Mouse (Mus musculus): ENCODE results near the gene Stk36.

The Stk36 gene

GRCm38 (mm10) chr1:74665153-74665552 lies 63.9 kb downstream of the Stk36 start:
- DNase-seq (ENCODE audit: extremely low read depth, low read depth): no peak

GRCm38 (mm10) chr1:74668371-74668770 lies 67.1 kb downstream of the Stk36 start:
- no peak for DNase-seq (ENCODE audit: extremely low read depth, low read depth)

DNA sequence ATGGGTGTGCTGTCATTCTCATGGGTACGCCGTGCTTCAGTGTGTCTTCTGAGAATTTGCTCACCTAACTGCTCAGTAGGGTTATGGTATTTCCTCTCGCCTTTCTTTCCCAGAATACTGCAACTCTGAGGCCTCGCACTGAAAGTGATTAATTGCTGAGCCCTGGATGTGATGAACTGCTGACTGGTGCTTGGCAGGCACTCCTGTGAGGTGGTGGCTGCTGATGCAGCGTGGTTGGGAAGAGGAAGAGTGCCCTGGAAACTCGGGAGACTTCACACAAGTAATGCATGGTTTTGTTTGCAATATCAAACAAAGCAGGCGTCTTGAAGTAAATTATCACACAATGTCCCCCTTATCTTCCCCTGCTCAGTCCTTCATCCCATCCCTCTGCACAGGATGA lies 71.5 kb downstream of the Stk36 start:
- no peak for DNase-seq (ENCODE audit: extremely low read depth, low read depth)

DNA sequence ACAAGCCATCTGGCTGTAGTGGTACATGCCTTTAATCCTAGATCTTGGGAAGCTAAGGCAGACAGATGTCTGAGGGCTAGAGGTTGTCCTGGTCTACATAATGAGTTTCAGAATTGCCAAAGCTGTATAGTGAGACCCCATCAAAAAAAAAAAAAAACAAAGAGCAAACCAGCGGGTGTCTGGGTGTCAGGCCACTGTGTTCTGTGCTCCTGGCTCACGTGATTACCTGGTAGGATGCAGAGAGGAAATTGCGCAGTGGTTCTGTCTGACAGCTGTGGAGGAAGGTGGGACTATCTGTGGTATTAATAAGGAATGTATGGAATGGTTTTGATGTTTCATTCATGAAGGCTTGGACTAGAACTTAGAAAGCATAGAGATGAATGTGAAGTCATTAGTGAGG lies 75.6 kb downstream of the Stk36 start:
- DNase-seq (ENCODE audit: extremely low read depth, low read depth): no peak

DNA sequence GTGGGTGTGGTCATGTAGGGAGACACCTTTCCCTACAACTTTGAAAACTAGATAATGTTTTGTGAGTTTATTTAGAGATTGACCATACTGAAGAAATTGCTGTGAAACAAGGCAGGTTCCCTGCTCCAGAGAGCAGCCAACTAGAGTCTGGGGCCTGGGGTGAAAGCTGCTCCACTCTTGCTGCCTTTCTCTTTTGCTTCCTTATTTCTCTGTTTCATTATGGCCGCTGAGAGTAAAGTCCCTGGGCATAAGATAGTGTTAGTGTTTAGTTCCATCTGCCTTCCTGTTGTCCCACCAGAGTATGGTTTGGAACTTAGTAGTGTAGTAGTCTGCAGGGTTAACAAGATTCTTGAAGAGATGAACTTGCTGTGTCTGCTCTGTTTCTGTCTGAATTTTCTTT lies 76.6 kb downstream of the Stk36 start:
- no peak for DNase-seq (ENCODE audit: extremely low read depth, low read depth)

Data from MEL-GATA-1-ER (cell line).